Mouse (Mus musculus) MEL (cell line): ENCODE measurements around the gene Stap2. TPM values are rescaled to one million over a fixed set of nuclear protein-coding genes. Genes with fewer than 3 reads are reported as not detected.

Source experiments
- DNase-seq: peaks from one replicate; pipeline ENCODE4 v3.0.0; 2011; ENCODE audit warnings: low read depth, low spot score
- H3K27ac ChIP-seq: 2 replicates; pipeline ENCODE4 v1.5.1; 2012; ENCODE audit warnings: low read depth, mild to moderate bottlenecking, control low read depth, low read length, moderate library complexity; ENCODE audit not compliant: control insufficient read depth
- H3K27me3 ChIP-seq, 2 experiments: fragments of 150-350 bp in 1 of 2; sonication (generic) in 1 of 2; 2 replicates each; pipeline ENCODE4 v1.6.1; 2012; ENCODE audit warnings: low read length in 2 of 2, mild to moderate bottlenecking in 2 of 2, improper control_type of control experiment in 1 of 2, moderate library complexity in 1 of 2; ENCODE audit not compliant: insufficient read depth in 2 of 2, control insufficient read depth in 1 of 2
- H3K36me3 ChIP-seq, 2 experiments: 2 replicates each; pipeline ENCODE4 v1.6.1; 2012 to 2014; ENCODE audit warnings: low read length in 2 of 2, improper control_type of control experiment in 1 of 2, inconsistent platforms in 1 of 2, mild to moderate bottlenecking in 1 of 2; ENCODE audit not compliant: insufficient read depth in 2 of 2, control insufficient read depth in 1 of 2
- H3K4me1 ChIP-seq, 2 experiments: fragments of 150-350 bp in 1 of 2; sonication (generic) in 1 of 2; 2 replicates each; pipeline ENCODE4 v1.6.1; 2012; ENCODE audit warnings: low read length in 2 of 2, improper control_type of control experiment in 1 of 2, mild to moderate bottlenecking in 1 of 2; ENCODE audit not compliant: insufficient read depth in 2 of 2, control insufficient read depth in 1 of 2
- H3K4me3 ChIP-seq, 2 experiments: fragments of 150-350 bp in 1 of 2; sonication (generic) in 1 of 2; 2 replicates each; pipeline ENCODE4 v1.5.1; 2012; ENCODE audit warnings: low read depth in 2 of 2, low read length in 2 of 2, mild to moderate bottlenecking in 2 of 2, moderate library complexity in 2 of 2, control low read depth in 1 of 2, improper control_type of control experiment in 1 of 2; ENCODE audit not compliant: control insufficient read depth in 1 of 2, insufficient read depth in 1 of 2
- H3K79me2 ChIP-seq: 2 replicates; pipeline ENCODE4 v1.6.1; 2012; ENCODE audit warnings: mild to moderate bottlenecking, low read length, moderate library complexity; ENCODE audit not compliant: control insufficient read depth, poor library complexity, insufficient read depth
- H3K9ac ChIP-seq: 2 replicates; pipeline ENCODE4 v1.6.1; 2012; ENCODE audit warnings: low read depth, mild to moderate bottlenecking, control low read depth, low read length, moderate library complexity; ENCODE audit not compliant: control insufficient read depth, poor library complexity, severe bottlenecking
- H3K9me3 ChIP-seq: fragments of 150-350 bp; sonication (generic); replicated peaks from 2 replicates; pipeline ENCODE4 v1.6.1; 2012; ENCODE audit warnings: mild to moderate bottlenecking, low read length, improper control_type of control experiment, moderate library complexity; ENCODE audit not compliant: insufficient read depth
- BHLHE40 ChIP-seq: IDR thresholded peaks from 2 replicates; pipeline ENCODE4 v1.6.1; 2012; ENCODE audit warnings: low read depth, mild to moderate bottlenecking, inconsistent platforms, low read length, improper control_type of control experiment, borderline replicate concordance
- CTCF ChIP-seq, 3 experiments: IDR thresholded peaks in 2 of 3; conservative IDR thresholded peaks in 1 of 3; 2 replicates each; pipeline ENCODE4 v1.5.1; 2011 to 2012; ENCODE audit warnings: low read length in 3 of 3, low read depth in 2 of 3, mild to moderate bottlenecking in 2 of 3, improper control_type of control experiment in 1 of 3, inconsistent platforms in 1 of 3, mixed read lengths in 1 of 3, moderate library complexity in 1 of 3; ENCODE audit not compliant: control insufficient read depth in 1 of 3, insufficient read depth in 1 of 3, poor library complexity in 1 of 3, severe bottlenecking in 1 of 3
- EP300 ChIP-seq, 2 experiments: IDR thresholded peaks; 2 replicates each; pipeline ENCODE4 v1.6.1; 2011; ENCODE audit warnings: improper control_type of control experiment in 2 of 2, low read length in 2 of 2, low read depth in 1 of 2, mild to moderate bottlenecking in 1 of 2
- GABPA ChIP-seq: IDR thresholded peaks from 2 replicates; pipeline ENCODE4 v1.6.1; 2012; ENCODE audit warnings: low read depth, mild to moderate bottlenecking, inconsistent platforms, low read length, improper control_type of control experiment, moderate library complexity
- HCFC1 ChIP-seq: IDR thresholded peaks from 2 replicates; pipeline ENCODE4 v1.6.1; 2012; ENCODE audit warnings: low read depth, mild to moderate bottlenecking, inconsistent platforms, low read length, improper control_type of control experiment, moderate library complexity
- JUND ChIP-seq: IDR thresholded peaks from 2 replicates; pipeline ENCODE4 v1.6.1; 2011; ENCODE audit warnings: low read depth, mild to moderate bottlenecking, improper control_type of control experiment, low read length
- MYC ChIP-seq: IDR thresholded peaks from 2 replicates; pipeline ENCODE4 v1.6.1; 2011; ENCODE audit warnings: low read depth, mild to moderate bottlenecking, low read length, improper control_type of control experiment, moderate library complexity
- NRF1 ChIP-seq: IDR thresholded peaks from 2 replicates; pipeline ENCODE4 v1.6.1; 2014; ENCODE audit warnings: low read depth, mild to moderate bottlenecking, inconsistent platforms, low read length, improper control_type of control experiment, moderate library complexity; ENCODE audit not compliant: poor library complexity, insufficient read depth, severe bottlenecking
- RAD21 ChIP-seq: IDR thresholded peaks from 2 replicates; pipeline ENCODE4 v1.6.1; 2011; ENCODE audit warnings: mild to moderate bottlenecking, low read depth, low read length, improper control_type of control experiment
- RCOR1 ChIP-seq: IDR thresholded peaks from 2 replicates; pipeline ENCODE4 v1.6.1; 2012; ENCODE audit warnings: low read depth, mild to moderate bottlenecking, inconsistent platforms, low read length, improper control_type of control experiment
- SIN3A ChIP-seq: IDR thresholded peaks from 2 replicates; pipeline ENCODE4 v1.6.1; 2012; ENCODE audit warnings: low read length, improper control_type of control experiment, inconsistent platforms
- SMC3 ChIP-seq: IDR thresholded peaks from 2 replicates; pipeline ENCODE4 v1.6.1; 2011; ENCODE audit warnings: low read depth, low read length, improper control_type of control experiment
- TCF12 ChIP-seq: IDR thresholded peaks from 2 replicates; pipeline ENCODE4 v1.6.1; 2014; ENCODE audit warnings: low read depth, mild to moderate bottlenecking, inconsistent platforms, low read length, improper control_type of control experiment, moderate library complexity
- ZC3H11A ChIP-seq: IDR thresholded peaks from 2 replicates; pipeline ENCODE4 v1.6.1; 2012; ENCODE audit warnings: low read depth, mild to moderate bottlenecking, inconsistent platforms, low read length, improper control_type of control experiment
- ZNF384 ChIP-seq: IDR thresholded peaks from 2 replicates; pipeline ENCODE4 v1.6.1; 2012; ENCODE audit warnings: low read depth, mild to moderate bottlenecking, inconsistent platforms, low read length, improper control_type of control experiment
- polyA plus RNA-seq, 2 experiments: library from polyadenylated mRNA; stranded (reverse) in 1 of 2; unstranded in 1 of 2; fragments of >175 nt in 1 of 2; fragments of >200 nt in 1 of 2; gene quantifications; 2 replicates each; pipeline versions ENCODE4 v1.2.1 to v1.2.4; 2012; ENCODE audit warnings: low replicate concordance in 2 of 2, low read depth in 1 of 2; ENCODE audit not compliant: insufficient read length in 2 of 2, insufficient read depth in 1 of 2, missing spikeins in 1 of 2
- total RNA-seq: library from RNA; depleted of rRNA; stranded (reverse); fragments of 300-350 nt; gene quantifications from 2 replicates; pipeline ENCODE4 v1.2.3, GENCODE M21; 2012

The Stap2 gene
- total and polyA plus RNA-seq, 3 experiments: 0.08 TPM; not detected in 1

DNA sequence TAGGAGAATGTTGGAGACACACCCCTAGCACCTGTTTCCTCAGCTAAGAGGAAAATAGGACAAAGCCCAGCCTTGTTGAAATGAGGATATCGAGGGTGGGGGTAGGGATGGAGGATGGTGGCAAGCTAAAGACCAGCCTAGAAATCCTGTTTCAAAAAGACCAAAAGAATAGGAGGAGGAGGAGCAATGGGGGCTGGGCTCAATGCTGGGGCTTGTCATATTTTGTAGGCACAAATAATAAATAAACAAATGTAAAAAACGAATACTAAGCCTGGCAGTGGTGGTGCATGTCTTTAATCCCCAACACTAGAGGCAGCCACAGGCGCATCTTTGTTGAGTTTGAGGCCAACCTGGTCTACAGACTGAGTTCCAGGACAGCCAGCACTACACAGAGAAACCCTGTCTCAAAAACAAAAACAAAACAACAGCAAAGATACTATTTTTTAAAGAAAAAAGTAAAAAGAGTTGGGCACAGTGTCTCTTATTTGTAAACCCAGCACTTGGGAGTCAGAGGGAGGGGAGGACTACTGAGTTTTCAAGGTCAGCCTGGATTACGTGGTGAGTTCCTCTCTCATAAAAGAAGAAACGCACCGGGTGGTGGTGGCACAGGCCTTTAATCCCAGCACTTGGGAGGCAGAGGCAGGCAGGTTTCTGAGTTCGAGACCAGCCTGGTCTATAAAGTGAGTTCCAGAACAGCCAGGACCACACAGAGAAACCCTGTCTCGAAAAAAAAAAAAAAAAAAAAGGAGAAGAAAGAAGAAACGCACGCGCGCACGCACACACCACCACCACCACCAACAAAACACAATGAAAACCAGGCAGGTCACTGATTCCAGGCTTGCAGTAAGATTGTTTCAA, 47.4 kb downstream of the Stap2 start:
- Histone ChIP-seq H3K9me3 (no peaks in the 10 kb centered on the region), H3K4me3 (peak overlapping the region; percentile 74 to 93), H3K27ac (peak overlapping the region; percentile 70), H3K36me3 (peaks cover 0 to 5% of the 10 kb centered on the region in 2 experiments; a peak in 1 of 4 replicates), H3K27me3 (no peaks in the 10 kb centered on the region; a peak in 1 of 4 replicates), H3K79me2 (peaks cover 10% of the 10 kb centered on the region), H3K9ac (peak overlapping the region; percentile 59), H3K4me1 (peaks cover 6 to 15% of the 10 kb centered on the region in 2 experiments; a peak in 3 of 4 replicates)
- peak; percentile 50 for DNase-seq
- TF ChIP-seq NRF1 (0 out of 2 replicates have a peak, but pooled peaks have one; percentile 11), ZNF384 (peak; percentile 83), MYC (no peak)

- Histone ChIP-seq H3K79me2 (peaks cover 10% of the 10 kb centered on the region), H3K4me1 (peaks cover 6 to 15% of the 10 kb centered on the region in 2 experiments; a peak in 3 of 4 replicates), H3K27ac (no peak overlapping the region), H3K9ac (no peak overlapping the region), H3K27me3 (peaks cover 0 to 1% of the 10 kb centered on the region in 2 experiments; a peak in 2 of 4 replicates), H3K4me3 (peak overlapping the region in 1 of 2 experiments; percentile 38; a peak in 1 of 4 replicates)
- DNase-seq: peak; percentile 79
- no peak for TF ChIP-seq ZNF384
- TF ChIP-seq RAD21: peak; percentile 88
- TF ChIP-seq BHLHE40: 0 out of 2 replicates have a peak, but pooled peaks have one; percentile 26
- TF ChIP-seq HCFC1: peak; percentile 45; the same call in 1 of the 2 replicates
- TF ChIP-seq SIN3A: peak; percentile 44
- TF ChIP-seq EP300 (IDR thresholded peaks at IDR 0.05; ENCODE audit: low read depth in 1 of 2, low read length in 2 of 2): no peak
- peak; percentile 79 for TF ChIP-seq ZC3H11A
- TF ChIP-seq JUND: no peak
- TF ChIP-seq RCOR1: 0 out of 2 replicates have a peak, but pooled peaks have one; percentile 21
- peak; percentile 75 for TF ChIP-seq SMC3
- TF ChIP-seq GABPA: no peak
- no peak for TF ChIP-seq MYC
- peak; percentile 24; the same call in 1 of the 2 replicates for TF ChIP-seq TCF12
- TF ChIP-seq CTCF (IDR thresholded peaks at IDR 0.05 in 2 of 3, conservative IDR thresholded peaks at IDR 0.05 in 1 of 3; ENCODE audit: control insufficient read depth in 1 of 3, insufficient read depth in 1 of 3, low read depth in 2 of 3, low read length in 3 of 3, poor library complexity in 1 of 3, severe bottlenecking in 1 of 3): peak; percentile 83 to 89 (median 87)
- TF ChIP-seq, all 39 proteins: peak for 9
- Histone ChIP-seq H3K9me3 (no peaks in the 10 kb centered on the region), H3K36me3 (peaks cover 0 to 5% of the 10 kb centered on the region in 2 experiments; a peak in 1 of 4 replicates)
Measured at GRCm38 (mm10) chr17:55957168-55957567, 48.2 kb downstream of the Stap2 start.
